Mouse (Mus musculus) spleen, adult 18-20 months (tissue): ENCODE data around the gene Dkk3.
"Not testable (repeated sequence)": the region's sequence is repeated elsewhere in the genome, so short reads cannot be mapped to it uniquely, and the experiment has no call there.

Source experiments
- DNase-seq, 2 experiments: peaks; one replicate each; pipeline ENCODE4 v3.0.0; 2022; ENCODE audit warnings: mixed read lengths in 2 of 2

The Dkk3 gene

DNA sequence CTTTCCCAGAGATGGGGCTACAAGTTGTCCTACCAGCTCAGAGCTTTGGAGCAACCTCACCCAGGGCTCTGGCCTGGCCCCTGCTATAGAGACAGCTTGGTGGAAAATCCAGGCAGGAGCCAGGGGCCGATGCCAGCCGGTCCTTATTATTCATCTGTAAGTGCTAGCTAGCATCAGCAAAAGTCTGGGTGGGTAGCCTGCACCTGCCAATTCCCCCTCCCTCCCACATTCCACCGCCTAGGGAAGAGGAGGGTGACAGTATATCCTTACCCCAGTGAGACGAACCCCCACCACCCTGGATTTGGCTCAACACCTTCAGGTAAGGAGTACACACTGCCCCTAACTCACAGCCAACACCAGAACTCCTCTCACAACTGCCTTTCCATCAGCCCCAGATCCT, 30.9 kb downstream of the Dkk3 start:
- no peak for DNase-seq

DNA sequence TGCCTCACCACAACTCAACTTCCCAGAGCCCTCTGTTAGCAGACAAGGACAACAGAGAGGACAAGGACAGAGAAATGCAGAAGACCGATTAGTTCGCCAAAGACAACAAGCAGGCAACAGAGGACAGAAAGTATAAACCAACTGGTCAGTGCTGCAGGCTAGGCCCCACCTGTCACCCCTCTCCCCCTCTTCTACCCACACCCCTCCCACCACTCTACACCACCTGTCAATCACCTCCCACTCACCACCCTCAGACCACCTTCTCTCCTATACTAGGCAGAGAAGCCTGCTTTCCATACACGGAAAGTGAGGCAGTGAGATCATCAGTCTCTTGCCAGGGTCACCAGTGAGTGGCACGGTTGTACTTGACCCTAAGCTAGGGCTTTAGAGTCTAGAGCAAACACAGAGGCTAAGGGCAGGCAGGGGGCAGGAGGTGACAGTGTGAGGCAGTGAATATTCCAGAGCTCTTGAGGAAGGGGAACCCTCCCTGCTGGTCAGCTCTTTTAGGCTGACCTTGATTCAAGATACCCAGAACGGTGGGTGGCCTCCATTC, 31.7 kb downstream of the Dkk3 start:
- DNase-seq: no peak

DNA sequence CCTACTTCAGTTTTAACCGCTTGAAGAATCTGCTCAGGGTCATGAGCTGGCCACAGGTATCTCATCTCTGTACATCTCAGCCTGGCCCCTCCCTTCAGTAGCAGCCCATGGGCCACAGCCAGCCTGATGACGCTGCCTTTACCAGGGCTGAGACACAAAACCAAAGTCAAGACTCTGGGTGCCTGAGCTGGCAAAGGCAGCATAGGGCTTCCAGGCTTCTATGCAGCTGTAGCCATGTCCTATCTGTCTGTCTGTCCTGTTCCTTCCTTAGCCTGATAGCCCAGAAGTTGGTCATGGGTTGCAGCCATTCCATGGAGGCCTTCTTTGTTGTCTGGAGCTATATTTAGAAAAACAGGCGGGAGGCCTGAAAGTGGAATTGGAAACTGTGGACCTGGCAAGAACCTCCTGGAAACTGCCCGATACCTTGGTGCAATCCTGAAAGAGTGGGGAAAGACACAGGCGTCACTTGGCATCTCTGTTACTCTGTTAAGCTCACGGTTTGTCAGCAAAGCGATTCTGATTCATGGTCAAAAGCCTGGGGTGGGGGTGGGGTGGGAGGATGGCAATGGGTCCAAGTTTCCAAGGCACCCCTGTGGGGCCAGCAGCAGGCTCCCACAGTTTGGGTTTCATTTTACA, 33.1 kb downstream of the Dkk3 start:
- DNase-seq: no peak

DNA sequence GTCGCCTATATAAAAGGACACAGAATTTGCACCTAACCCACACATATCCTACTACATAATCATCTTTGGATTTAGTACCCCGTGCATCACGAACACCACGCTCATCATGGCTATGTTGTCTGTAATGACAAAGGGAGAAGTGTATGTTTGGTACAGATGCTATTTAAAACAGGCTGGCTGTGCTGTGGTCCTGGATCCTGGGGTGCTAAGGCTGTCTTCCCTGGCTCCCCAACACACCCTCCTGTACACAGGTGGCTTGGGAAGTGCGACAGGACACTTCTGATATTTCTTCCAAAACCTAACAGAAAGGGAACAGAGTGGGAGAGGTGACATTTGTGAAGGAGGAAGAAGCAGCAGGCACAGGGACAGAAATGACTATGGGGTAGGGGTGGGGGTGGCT, 35.2 kb downstream of the Dkk3 start:
- no peak for DNase-seq

DNA sequence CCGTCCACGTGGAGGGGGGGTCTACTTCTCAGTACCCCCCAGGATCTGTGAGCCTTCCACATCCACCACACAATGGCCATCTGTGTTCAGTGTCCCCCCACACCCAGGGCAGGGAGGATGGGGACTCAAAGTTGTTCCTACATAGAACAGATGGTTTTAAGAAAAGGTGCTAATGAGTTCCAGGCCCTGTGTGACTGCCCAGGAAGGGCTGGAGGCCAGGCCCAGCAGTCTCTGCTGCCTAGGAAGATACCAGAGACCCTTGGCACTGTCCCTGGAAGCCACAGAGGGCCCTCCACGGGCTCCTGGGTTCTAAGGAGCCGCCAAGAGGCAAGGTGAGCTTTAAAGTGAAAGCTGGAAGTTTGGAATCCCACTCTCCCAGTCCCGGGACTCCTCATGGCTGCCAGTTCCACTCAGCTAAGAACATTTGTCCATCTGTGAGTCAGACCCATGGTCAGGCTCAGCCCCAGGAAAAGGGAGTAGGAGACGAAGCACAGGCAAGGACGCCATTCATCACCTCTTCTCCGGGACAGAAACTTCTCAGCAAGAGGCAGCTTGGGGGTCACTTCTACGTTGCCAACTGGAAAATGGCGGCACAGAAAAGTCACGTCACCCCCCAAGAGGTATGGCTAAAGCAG, 36.9 kb downstream of the Dkk3 start:
- no peak for DNase-seq

DNA sequence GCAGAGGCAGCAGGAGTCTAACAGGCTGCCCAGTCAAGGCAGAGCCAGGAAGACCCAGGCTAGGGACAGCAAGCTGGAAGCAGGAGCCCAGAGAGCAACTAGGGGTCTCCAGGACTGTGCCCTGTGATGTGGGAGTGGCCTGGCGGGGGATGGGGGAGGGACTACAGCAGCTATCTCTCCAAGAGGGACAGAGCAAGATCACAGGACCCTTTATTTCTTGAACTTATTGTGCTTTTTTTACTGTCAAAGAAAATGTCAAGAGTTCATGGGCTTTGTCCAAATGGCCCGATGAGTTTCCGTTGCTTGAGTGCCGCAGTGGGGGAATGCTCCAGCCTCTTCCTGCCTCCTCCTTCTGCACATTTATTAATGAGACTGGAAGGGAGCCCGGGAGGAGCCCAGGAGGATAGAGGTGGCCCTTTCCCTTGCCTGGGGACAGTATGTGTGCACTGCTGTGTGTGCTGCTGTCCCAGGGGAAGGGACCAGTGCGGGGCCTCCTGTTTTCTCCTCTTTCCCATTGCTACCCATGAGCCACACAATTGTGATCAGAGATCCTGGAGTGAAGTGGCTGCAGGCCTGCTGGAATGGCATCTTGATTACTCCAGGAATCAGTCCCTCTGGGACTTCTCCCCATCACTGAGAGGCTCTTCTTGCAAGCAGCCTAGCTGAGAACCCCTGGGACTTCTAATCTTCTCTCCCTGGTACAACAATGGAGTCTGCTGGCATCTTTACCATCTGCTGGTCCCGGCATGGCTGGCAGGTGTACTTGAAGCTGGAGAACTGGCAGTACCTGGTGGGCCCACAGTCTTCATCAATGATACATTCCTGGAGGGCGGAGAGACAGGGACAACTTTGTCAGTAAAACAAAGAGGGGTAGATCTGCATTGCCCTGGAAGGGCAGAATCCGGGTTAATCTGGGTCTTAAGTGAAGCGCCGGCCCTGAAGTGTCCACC, 37.7 kb downstream of the Dkk3 start:
- no peak for DNase-seq

DNA sequence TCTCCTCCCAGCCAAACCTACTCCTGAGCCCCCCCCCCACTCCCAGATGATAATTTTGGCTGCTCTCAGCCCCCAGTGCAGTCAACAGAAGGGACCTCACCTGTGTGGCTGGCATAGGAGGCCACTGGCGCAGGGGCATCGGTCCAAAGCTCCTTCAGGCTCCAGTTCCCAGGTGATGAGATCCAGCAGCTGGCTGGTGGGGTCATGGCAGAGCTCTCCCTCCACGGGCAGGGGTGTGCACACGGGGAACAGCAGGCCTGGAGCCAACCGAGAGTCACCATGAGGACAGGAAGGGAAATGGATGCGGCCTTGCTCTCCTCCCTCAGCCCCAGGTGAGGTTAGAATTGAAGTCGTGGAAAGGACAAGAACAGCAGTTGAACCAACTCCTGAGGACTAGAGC, 39.6 kb downstream of the Dkk3 start:
- DNase-seq: no peak

DNA sequence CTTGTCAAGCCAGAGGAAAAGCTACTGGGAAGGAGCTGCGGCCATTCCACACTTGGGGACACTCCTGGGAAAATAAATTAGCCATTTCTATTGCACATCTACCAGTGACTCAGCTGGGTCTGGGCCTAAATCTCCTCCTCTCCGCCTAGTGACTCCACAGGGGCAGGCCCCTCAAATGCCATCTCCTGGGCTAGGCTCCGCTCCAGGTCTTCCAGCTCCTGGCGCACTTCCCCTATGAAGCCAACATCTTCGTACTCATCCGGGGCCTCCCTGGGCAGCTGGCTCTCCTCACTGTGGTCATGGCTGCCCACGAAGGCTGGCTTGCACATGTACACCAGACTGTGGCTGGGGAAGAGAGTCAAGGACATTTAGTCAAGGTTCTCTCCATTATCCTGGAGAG, 40.8 kb downstream of the Dkk3 start:
- DNase-seq: no peak

DNA sequence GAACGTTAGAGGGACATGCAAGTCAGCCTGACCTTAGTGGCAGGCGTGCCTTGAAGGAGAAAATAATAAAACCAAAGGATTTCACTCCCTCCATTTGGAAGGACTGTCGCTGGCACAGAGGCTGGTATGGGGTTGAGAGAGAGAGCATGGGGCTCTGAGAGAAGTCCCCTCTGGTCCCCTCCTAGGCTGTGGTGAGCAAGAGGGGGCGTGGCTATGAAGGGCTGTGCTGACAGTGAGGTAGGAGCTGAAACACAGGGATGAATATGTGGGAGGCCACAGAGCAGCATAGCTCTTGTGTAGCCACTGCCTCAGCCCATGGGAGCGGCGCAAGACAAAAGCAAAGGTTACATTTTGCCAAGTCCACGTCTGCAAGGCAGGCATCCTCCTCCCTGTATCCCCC, 41.4 kb downstream of the Dkk3 start:
- no peak for DNase-seq

DNA sequence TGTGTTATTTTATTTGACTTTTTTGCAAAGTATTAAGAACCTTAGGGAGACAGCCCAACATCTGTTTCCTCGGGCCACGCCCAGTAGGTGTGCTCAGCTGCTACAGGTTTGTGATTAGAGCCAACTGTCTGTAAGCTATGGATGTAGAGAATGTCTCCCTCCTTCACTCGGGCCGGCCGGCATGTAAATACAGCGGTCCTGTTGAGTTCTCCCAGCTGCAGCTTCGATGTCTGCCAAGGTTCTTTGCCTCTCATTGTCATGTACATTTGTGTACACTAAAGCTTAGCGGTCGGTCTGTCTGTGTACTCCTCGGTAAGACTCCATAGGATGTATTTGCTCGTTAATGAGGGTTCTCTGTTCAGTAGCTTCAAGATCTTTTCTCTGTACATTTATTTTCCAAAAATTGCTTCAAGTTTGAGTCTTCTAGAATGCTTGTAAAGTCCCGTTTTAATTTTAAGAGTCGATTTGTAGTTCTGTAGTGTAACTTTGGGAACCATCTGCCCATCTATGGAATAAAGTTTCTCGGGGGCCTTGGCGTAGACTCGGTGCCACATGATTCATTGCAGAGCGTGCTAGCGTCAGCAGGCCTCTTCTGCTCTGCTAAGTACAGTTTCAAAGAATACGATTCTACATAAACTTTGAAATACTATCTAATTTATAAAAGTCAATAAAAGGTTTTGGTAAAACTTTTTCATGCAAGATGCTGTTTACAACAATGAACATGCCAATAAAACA, 48.1 kb downstream of the Dkk3 start:
- no peak for DNase-seq

DNA sequence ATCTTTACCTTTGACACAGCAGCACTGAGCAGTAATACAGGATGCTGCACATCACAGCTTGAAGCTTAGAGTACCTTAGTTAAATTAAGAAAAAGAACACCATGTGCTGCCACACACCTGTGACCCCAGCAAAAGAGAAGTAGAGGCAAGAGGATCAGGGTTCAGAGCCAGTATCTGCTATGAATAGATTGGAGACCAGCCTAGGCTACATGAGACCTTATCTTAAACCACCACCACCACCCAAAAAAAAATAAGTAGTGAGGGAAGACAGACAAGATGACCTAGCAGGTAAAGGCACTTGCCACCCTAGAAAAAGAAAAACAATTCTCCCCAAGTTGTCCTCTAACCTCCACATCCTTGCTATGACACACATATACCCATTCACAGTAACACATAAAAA, 50.1 kb downstream of the Dkk3 start:
- DNase-seq: no peak

DNA sequence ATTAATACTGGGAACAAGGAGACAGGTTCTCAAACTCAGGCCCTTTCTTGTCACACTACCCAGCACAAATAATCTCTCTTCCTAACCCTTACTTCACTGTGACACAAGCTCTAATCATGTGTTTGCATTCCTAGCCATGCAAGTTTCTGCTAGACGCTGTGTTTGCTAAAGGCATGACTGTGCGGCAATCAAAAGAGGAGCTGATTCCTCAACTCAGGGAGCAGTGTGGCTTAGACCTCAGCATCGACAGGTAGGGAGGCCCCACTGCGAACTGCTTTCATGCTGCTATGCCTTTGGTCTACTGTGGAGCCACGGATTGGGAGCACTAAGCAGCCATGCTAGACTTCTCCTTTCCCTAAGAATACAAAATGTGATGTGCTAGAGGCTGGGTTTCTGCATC, 55.0 kb downstream of the Dkk3 start:
- no peak for DNase-seq

DNA sequence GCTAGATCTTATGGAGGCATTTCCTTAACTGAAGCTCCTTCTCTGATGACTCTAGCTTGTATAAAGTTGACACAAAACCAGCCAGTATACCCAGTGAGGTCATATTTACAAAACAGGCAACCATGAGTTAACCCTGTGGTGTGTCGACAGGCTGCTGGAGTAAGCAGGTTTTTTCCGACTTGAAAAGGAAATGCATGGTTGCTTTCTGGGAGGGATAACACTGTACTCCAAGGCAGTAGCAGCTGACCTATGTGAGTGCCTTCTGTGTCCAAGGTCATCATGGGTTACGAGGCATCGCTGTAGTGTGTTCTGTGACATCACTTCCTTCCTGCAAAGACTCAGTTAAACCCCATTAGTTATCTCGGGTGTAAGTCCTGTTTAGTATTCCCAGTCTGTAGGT, 55.9 kb downstream of the Dkk3 start:
- DNase-seq: no peak

DNA sequence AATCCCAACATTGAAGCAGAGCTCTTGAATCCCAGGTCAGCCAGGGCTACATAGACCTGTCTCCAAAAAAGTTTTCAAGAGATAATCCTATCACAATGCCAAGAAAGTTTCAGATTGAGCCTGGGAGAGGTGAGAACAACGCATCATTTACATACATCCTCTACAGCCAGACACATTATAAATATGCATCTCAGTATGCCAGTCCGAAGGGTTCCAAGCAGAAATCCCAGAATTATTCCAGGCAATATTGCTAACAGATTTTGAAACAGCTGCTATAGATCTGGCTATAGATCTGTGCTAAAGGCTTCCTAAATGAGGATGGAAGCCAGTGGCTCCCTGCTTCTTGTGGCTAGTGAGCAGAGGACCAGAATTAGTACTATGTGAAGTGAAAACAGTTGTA, 58.0 kb downstream of the Dkk3 start:
- no peak for DNase-seq

DNA sequence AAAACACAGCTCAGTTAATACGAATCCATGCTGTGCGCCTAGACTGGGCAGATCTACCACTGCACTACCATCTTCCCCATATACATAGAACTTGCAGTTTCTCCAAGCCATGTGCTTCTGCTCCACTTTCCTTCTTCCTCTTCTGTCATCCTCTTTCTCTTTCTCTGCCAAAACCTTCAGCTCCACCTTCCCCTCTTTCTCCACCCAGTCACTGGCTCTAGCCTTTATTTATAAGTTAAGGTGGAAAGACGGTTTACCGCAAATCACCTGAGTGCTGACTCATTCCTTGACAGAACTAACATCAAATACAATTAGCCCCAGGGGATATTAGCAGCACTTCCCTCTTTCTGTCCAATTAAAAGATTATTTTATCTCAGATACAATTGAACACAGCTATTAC, 63.9 kb downstream of the Dkk3 start:
- DNase-seq: not testable (repeated sequence)

DNA sequence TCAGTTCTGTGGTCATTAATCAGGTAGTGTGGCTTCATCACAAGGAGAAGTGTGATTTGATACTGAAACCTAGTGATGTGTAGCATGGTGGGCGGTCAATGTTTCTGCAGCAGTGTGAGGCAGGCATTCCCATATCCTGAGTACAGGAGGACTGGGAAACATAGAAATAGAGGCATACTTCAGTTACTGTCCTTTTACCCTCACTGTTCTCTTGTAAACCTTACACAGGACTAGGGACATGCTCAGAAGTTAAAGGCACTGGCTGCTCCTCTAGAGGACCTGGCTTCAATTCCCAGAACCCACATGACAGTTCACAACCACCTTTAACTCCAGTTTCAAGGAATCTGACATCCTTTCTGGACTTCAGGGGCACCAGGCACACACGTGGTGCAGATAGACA, 72.7 kb downstream of the Dkk3 start:
- DNase-seq: no peak

DNA sequence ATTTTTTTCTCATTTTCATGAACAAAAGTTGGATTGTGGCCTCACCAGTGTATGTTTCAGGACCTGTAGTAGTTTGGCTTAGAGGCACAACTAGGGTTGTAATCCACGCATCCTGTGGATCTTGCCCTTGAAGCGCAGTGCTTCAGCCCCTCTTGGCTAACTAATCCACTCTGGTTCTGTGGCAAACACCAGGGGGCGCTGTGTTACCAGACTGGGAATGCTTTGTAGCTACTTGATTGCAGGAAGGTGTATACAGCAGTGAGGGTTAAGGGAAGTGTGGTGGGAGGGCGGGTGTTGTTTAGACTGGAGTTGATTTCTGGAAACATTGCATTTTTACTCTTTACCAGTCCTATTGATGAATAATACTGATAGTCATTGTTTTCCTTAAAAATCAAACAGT, 73.8 kb downstream of the Dkk3 start:
- peak; percentile 47 to 81 for DNase-seq

DNA sequence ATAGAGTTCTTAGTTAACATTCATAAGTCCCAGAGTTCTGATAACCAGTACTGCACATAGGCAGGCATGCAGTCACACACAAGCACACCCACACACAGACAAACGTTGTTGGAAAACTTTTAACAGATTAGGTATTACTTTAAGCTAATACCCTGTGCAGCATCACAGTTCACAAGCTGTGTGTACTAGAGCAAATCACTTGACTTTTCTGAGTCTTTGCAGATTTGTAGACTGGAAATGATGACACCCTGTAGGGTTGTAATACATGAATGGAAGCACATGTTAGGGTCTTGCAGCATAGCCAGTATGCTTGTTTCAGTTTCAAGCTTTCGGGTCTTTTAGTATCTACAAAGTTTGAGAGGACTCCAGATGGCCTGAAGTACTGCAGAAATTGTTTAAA, 74.6 kb downstream of the Dkk3 start:
- no peak for DNase-seq

DNA sequence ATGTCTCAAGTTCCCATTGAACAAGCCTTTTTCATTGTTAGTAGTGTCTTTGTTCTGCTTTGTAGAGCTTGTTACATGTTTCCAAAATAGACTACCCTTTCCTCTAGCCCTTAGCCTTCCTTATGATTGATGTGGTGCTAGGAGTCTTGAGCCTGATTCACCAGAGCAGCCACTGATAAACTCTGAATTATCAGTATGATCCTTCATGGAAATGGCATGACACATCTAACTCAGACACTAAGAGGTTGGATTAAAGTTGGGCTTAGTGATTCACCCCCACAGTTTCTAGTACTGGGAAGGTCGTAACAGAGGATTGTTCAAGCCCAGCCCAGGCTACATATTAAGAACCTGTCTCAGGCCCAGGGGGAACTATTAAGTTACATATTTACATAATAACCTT, 76.2 kb downstream of the Dkk3 start:
- DNase-seq: no peak

DNA sequence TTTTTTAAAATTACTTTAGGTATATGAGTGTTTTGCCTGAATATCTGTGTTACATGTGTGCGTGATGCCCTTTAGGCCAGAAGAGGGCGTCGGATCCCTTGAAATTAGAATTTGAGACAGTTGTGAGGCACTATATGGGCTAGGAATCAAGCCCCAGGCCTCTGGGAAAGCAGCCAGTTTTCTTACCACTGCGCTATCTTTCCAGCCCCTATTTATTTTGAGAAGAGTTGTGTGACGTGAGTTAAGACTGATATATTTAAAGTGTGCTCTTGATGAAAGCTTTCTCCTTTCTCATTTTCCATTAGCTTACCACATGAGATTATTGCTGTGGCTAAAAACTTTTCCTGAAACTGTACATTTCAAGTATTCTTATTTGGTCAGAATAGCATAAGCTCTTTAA, 84.0 kb downstream of the Dkk3 start:
- DNase-seq: no peak
